Mouse (Mus musculus): Measurements from ENCODE around the gene Esam. TPM values are rescaled to one million over a fixed set of nuclear protein-coding genes. Genes with fewer than 3 reads are reported as not detected.

Gene Esam
- polyA plus RNA-seq, 1 experiment from 2014 or later, result 49.0 TPM

GRCm38 (mm10) chr9:37550435-37550834 is 22.6 kb downstream of the Esam start:
- Histone ChIP-seq H3K4me1 (replicated peaks) (peaks cover 16% of the 10 kb centered on the region), H3K9ac (no peak overlapping the region), H3K27me3 (replicated peaks) (peaks cover 45% of the 10 kb centered on the region), H3K4me2 (replicated peaks) (no peak overlapping the region), H3K36me3 (no peaks in the 10 kb centered on the region), H3K4me3 (replicated peaks) (no peak overlapping the region), H3K27ac (no peak overlapping the region), H3K9me3 (no peaks in the 10 kb centered on the region)
- ATAC-seq, result no peak
- 67% methylated on average over 1 of the region's 1 CpGs for WGBS

- Histone ChIP-seq H3K27me3 (replicated peaks) (peaks cover 34% of the 10 kb centered on the region), H3K9ac (peak overlapping the region; percentile 33), H3K27ac (no peak overlapping the region), H3K4me2 (replicated peaks) (peak overlapping the region; percentile 85), H3K36me3 (no peaks in the 10 kb centered on the region), H3K9me3 (no peaks in the 10 kb centered on the region), H3K4me3 (replicated peaks) (peak overlapping the region; percentile 38), H3K4me1 (replicated peaks) (peaks cover 13% of the 10 kb centered on the region)
- WGBS, result 3% methylated on average over 23 of the region's 23 CpGs
- ATAC-seq, result no peak
These were observed 24.1 kb downstream of the Esam start for GRCm38 (mm10) chr9:37551751-37552531.

GRCm38 (mm10) chr9:37552536-37553293 is 24.8 kb downstream of the Esam start, which contains the start of gene Nrgn:
Nrgn (minus strand) TSS chr9:37552904.
- WGBS, result 4% methylated on average over 31 of the region's 31 CpGs
- ATAC-seq, result peak; percentile 97
- Histone ChIP-seq H3K4me3 (replicated peaks) (peak within 1 kb of the TSS; percentile 38), H3K27me3 (replicated peaks) (peaks cover 34% of the 10 kb centered on the region), H3K9me3 (no peaks in the 10 kb centered on the region), H3K4me1 (replicated peaks) (peaks cover 13% of the 10 kb centered on the region), H3K4me2 (replicated peaks) (peak within 1 kb of the TSS; percentile 85), H3K9ac (peak within 1 kb of the TSS; percentile 33), H3K27ac (no peak within 1 kb of the TSS), H3K36me3 (no peaks in the 10 kb centered on the region)

GRCm38 (mm10) chr9:37554279-37554678 is 26.4 kb downstream of the Esam start:
- Histone ChIP-seq H3K9me3 (no peaks in the 10 kb centered on the region), H3K4me2 (replicated peaks) (no peak overlapping the region), H3K9ac (no peak overlapping the region), H3K27ac (no peak overlapping the region), H3K27me3 (replicated peaks) (peaks cover 34% of the 10 kb centered on the region), H3K36me3 (no peaks in the 10 kb centered on the region), H3K4me1 (replicated peaks) (peaks cover 13% of the 10 kb centered on the region), H3K4me3 (replicated peaks) (no peak overlapping the region)
- WGBS, result 89% methylated on average over 1 of the region's 1 CpGs
- no peak for ATAC-seq

GRCm38 (mm10) chr9:37554838-37555748 is 27.2 kb downstream of the Esam start, which contains the start of gene Siae:
Siae (plus strand) TSS chr9:37555698.
- H3K4me3 ChIP-seq (replicated peaks), result no peak within 1 kb of the TSS
- no peaks in the 10 kb centered on the region for H3K36me3 ChIP-seq
- peaks cover 33% of the 10 kb centered on the region for H3K27me3 ChIP-seq (replicated peaks)
- H3K4me2 ChIP-seq (replicated peaks), result no peak within 1 kb of the TSS
- ATAC-seq, result no peak
- H3K9ac ChIP-seq, result no peak within 1 kb of the TSS
- H3K27ac ChIP-seq, result no peak within 1 kb of the TSS
- WGBS, result 29% methylated on average over 7 of the region's 7 CpGs
- peaks cover 13% of the 10 kb centered on the region for H3K4me1 ChIP-seq (replicated peaks)
- no peaks in the 10 kb centered on the region for H3K9me3 ChIP-seq

- no peak for ATAC-seq
These were observed 28.5 kb downstream of the Esam start for GRCm38 (mm10) chr9:37556366-37556765.

GRCm38 (mm10) chr9:37560617-37561016 is 32.7 kb downstream of the Esam start:
- Histone ChIP-seq H3K36me3 (no peaks in the 10 kb centered on the region), H3K9ac (no peak overlapping the region), H3K27me3 (replicated peaks) (no peaks in the 10 kb centered on the region), H3K9me3 (no peaks in the 10 kb centered on the region), H3K4me2 (replicated peaks) (no peak overlapping the region), H3K4me3 (replicated peaks) (no peak overlapping the region), H3K27ac (no peak overlapping the region), H3K4me1 (replicated peaks) (no peaks in the 10 kb centered on the region)
- ATAC-seq, result no peak
- 90% methylated on average over 2 of the region's 2 CpGs for WGBS

More at GRCm38 (mm10) chr9:37556366-37556765, 28.5 kb downstream of the Esam start:
- Histone ChIP-seq H3K27me3 (replicated peaks) (peaks cover 23% of the 10 kb centered on the region), H3K4me2 (replicated peaks) (no peak overlapping the region), H3K4me1 (replicated peaks) (peaks cover 13% of the 10 kb centered on the region), H3K36me3 (no peaks in the 10 kb centered on the region), H3K9me3 (no peaks in the 10 kb centered on the region), H3K4me3 (replicated peaks) (no peak overlapping the region), H3K27ac (no peak overlapping the region), H3K9ac (no peak overlapping the region)
- WGBS, result 68% methylated on average over 3 of the region's 3 CpGs

- Histone ChIP-seq H3K9me3 (no peaks in the 10 kb centered on the region), H3K9ac (no peak overlapping the region), H3K4me3 (replicated peaks) (no peak overlapping the region), H3K36me3 (no peaks in the 10 kb centered on the region), H3K27ac (no peak overlapping the region), H3K4me1 (replicated peaks) (peaks cover 7% of the 10 kb centered on the region; the same call in 1 of the 2 replicates), H3K4me2 (replicated peaks) (no peak overlapping the region), H3K27me3 (replicated peaks) (no peaks in the 10 kb centered on the region; the same call in 1 of the 2 replicates)
- ATAC-seq, result no peak
- WGBS, result 38% methylated on average over 1 of the region's 1 CpGs
These were observed 35.9 kb downstream of the Esam start for GRCm38 (mm10) chr9:37563805-37564204.

- no peaks in the 10 kb centered on the region for H3K36me3 ChIP-seq
- H3K4me2 ChIP-seq (replicated peaks), result no peak overlapping the region
- H3K9ac ChIP-seq, result no peak overlapping the region
- H3K27ac ChIP-seq, result no peak overlapping the region
- no peaks in the 10 kb centered on the region; the same call in 1 of the 2 replicates for H3K27me3 ChIP-seq (replicated peaks)
- H3K4me1 ChIP-seq (replicated peaks), result peaks cover 7% of the 10 kb centered on the region; the same call in 1 of the 2 replicates
- ATAC-seq, result no peak
- no peaks in the 10 kb centered on the region for H3K9me3 ChIP-seq
- H3K4me3 ChIP-seq (replicated peaks), result no peak overlapping the region
- 92% methylated on average over 2 of the region's 2 CpGs for WGBS
These were observed 39.1 kb downstream of the Esam start for GRCm38 (mm10) chr9:37567019-37567418.

- Histone ChIP-seq H3K9me3 (no peaks in the 10 kb centered on the region), H3K4me2 (replicated peaks) (no peak overlapping the region), H3K27ac (no peak overlapping the region), H3K4me3 (replicated peaks) (no peak overlapping the region), H3K36me3 (no peaks in the 10 kb centered on the region), H3K4me1 (replicated peaks) (peaks cover 7% of the 10 kb centered on the region; the same call in 1 of the 2 replicates), H3K27me3 (replicated peaks) (no peaks in the 10 kb centered on the region; the same call in 1 of the 2 replicates), H3K9ac (0 out of 2 replicates have a peak overlapping the region, but pooled peaks have one; percentile 10)
- 50% methylated on average over 5 of the region's 5 CpGs for WGBS
- no peak for ATAC-seq
These were observed 39.6 kb downstream of the Esam start for GRCm38 (mm10) chr9:37567454-37567853.

GRCm38 (mm10) chr9:37567892-37568604 is 40.2 kb downstream of the Esam start:
- Histone ChIP-seq H3K4me1 (replicated peaks) (peaks cover 7% of the 10 kb centered on the region; the same call in 1 of the 2 replicates), H3K9me3 (no peaks in the 10 kb centered on the region), H3K4me3 (replicated peaks) (no peak overlapping the region), H3K36me3 (no peaks in the 10 kb centered on the region), H3K9ac (0 out of 2 replicates have a peak overlapping the region, but pooled peaks have one; percentile 10), H3K27me3 (replicated peaks) (no peaks in the 10 kb centered on the region; the same call in 1 of the 2 replicates), H3K27ac (no peak overlapping the region), H3K4me2 (replicated peaks) (peak overlapping the region; percentile 36)
- WGBS, result 26% methylated on average over 15 of the region's 15 CpGs
- ATAC-seq, result peak; percentile 48
